Mouse (Mus musculus): ENCODE data around the gene Elmsan1. TPM values are rescaled to one million over a fixed set of nuclear protein-coding genes. Genes with fewer than 3 reads are reported as not detected.

The Elmsan1 gene
- polyA plus RNA-seq, 1 experiment from 2014 or later: 5.8 TPM

DNA sequence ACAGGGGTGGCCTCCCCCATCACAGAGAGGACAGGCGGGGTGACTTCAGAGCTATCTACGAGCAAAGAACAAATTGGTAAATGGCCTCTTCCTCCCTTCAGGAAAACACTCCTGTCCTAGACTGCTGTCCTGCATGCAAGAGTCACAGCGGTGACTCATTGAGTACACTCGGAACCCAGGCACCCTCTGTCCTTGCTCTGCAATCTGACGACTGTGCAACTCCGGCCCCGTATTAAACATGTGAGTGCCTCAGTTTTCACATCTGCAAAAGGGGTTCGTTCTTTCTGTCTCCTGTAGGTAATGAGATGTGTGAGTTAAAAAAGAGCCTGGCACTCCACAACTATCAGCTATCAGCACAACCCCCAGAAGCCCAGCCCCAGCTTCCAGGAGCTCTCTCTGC lies 58.2 kb downstream of the Elmsan1 start:
- no peak for ATAC-seq (replicated peaks; ENCODE audit: low FRiP score, low read depth)
- 94% methylated on average over 8 of the region's 8 CpGs for WGBS
- Histone ChIP-seq H3K9me3 (replicated peaks; ENCODE audit: low read length) (no peaks in the 10 kb centered on the region), H3K36me3 (ENCODE audit: insufficient read depth, low read length) (peaks cover 51% of the 10 kb centered on the region), H3K9ac (ENCODE audit: low read depth, low read length) (no peak overlapping the region), H3K27me3 (ENCODE audit: insufficient read depth, low read length) (no peaks in the 10 kb centered on the region), H3K27ac (no peak overlapping the region), H3K4me1 (replicated peaks; ENCODE audit: insufficient read depth, low read length) (no peaks in the 10 kb centered on the region; the same call in 1 of the 2 replicates), H3K4me2 (ENCODE audit: low read length) (no peak overlapping the region), H3K4me3 (replicated peaks; ENCODE audit: low read depth, low read length) (no peak overlapping the region)
- no peak for TF ChIP-seq CTCF (IDR thresholded peaks at IDR 0.05; ENCODE audit: low read depth)
- DNase-seq (ENCODE audit: low spot score): no peak

DNA sequence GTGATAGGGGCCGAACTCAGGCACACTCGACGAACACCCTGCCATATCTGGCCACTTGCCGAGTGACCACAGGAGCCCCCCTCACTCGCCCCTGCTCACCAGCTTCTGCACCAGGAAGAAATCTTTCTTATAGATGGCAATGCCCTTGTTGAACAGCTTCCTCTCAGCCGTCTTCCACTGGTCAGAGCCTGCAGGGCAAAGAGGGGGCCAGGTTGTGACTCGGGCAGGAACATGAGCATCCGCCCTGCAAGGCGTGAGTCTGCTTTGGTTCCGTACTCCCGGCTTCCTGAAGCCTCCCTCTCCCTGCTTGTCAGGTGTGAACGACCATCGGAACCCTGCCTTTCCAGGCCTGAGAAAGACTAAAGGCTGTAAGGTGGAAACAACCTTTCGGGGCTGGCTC lies 60.5 kb downstream of the Elmsan1 start:
- Histone ChIP-seq H3K9me3 (replicated peaks; ENCODE audit: low read length) (no peaks in the 10 kb centered on the region), H3K27ac (no peak overlapping the region), H3K4me1 (replicated peaks; ENCODE audit: insufficient read depth, low read length) (no peaks in the 10 kb centered on the region), H3K27me3 (ENCODE audit: insufficient read depth, low read length) (no peaks in the 10 kb centered on the region), H3K4me3 (replicated peaks; ENCODE audit: low read depth, low read length) (no peak overlapping the region), H3K36me3 (ENCODE audit: insufficient read depth, low read length) (peaks cover 55% of the 10 kb centered on the region), H3K9ac (ENCODE audit: low read depth, low read length) (no peak overlapping the region), H3K4me2 (ENCODE audit: low read length) (no peak overlapping the region)
- DNase-seq (ENCODE audit: low spot score): no peak
- no peak for ATAC-seq (replicated peaks; ENCODE audit: low FRiP score, low read depth)
- WGBS: 84% methylated on average over 14 of the region's 14 CpGs
- TF ChIP-seq CTCF (IDR thresholded peaks at IDR 0.05; ENCODE audit: low read depth): no peak

DNA sequence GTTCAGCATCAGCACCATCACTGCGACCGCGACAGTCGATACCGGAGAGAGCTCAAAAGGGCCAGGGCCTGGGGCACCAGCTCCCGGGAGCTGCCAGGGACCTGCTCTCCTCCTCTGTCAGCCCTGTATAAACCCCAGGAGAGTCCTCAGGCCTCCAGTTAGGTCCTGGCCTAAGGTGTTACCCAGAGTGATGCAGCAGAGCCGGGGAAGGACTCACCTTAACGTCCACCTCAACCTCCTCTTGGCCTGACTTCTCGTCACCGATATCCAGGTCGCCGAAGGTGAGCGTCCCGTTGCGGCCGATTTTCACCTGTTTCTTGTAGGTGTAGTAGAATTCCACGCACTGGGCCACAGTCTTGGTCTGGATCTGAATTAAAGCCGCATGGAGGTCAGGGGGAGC lies 62.5 kb downstream of the Elmsan1 start:
- 93% methylated on average over 18 of the region's 18 CpGs for WGBS

DNA sequence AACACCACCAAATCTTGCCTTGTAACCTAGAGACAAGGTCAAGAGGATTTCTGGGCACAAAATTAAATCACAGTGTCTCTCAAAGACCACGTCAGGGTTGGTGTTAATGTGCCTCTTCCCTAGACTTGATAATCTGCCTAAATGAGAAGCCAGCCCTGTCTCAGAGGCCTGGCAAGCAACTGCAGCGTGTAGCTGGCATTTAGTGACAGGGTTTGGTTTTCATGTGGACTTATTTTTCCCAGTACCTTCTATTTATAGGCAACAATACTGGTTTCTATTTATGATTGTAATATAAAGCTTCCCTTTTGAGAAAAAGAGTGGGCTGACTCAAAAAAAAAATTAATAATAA lies 63.2 kb downstream of the Elmsan1 start:
- 69% methylated on average over 2 of the region's 2 CpGs for WGBS
- H3K27ac ChIP-seq: no peak overlapping the region

More for the DNA sequence above, 62.5 kb downstream of the Elmsan1 start:
- DNase-seq (ENCODE audit: low spot score) (no peak), ATAC-seq (replicated peaks; ENCODE audit: low FRiP score, low read depth) (no peak)
- Histone ChIP-seq H3K9me3 (replicated peaks; ENCODE audit: low read length) (no peaks in the 10 kb centered on the region), H3K27ac (no peak overlapping the region), H3K27me3 (ENCODE audit: insufficient read depth, low read length) (no peaks in the 10 kb centered on the region), H3K4me1 (replicated peaks; ENCODE audit: insufficient read depth, low read length) (no peaks in the 10 kb centered on the region), H3K36me3 (ENCODE audit: insufficient read depth, low read length) (peaks cover 67% of the 10 kb centered on the region), H3K4me2 (ENCODE audit: low read length) (no peak overlapping the region), H3K4me3 (replicated peaks; ENCODE audit: low read depth, low read length) (no peak overlapping the region), H3K9ac (ENCODE audit: low read depth, low read length) (no peak overlapping the region)
- no peak for TF ChIP-seq CTCF (IDR thresholded peaks at IDR 0.05; ENCODE audit: low read depth)

DNA sequence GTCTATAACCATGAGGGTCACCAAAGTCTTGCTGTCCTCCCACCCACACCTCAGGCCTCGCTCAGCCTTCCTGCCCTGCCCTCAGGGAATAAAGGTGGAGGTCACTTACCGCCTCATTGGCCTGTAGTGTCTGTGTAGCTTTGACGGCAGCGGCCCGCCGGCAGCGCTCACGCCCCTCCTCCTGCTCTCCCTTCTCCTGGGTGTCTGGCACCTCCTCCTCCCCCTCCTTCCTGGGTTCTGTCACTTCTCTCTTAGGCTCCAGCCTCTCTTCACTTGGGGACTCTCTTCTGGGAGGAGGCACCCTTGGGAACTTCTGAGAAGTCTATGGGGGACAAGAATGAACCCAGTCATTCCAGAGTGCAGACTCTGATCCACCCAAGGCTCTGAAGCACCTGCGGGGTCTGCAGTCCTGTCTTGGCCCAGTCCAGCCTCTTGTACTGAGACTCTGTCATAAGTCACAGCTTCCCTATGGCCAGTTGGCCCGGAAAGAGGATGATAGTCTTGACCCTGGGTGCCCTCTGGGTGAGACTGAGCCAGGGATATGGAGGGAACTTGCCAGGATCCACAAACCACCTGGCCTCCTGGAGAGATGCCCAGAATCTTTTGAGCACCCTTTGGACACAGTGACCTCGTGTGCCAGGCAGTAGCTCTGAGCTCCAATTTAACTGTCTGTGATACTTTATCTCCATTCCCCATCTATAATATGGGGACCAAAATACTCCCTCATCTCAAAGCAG lies 63.7 kb downstream of the Elmsan1 start:
- WGBS: 36% methylated on average over 11 of the region's 11 CpGs

More for the DNA sequence above, 63.2 kb downstream of the Elmsan1 start:
- Histone ChIP-seq H3K4me1 (replicated peaks; ENCODE audit: insufficient read depth, low read length) (no peaks in the 10 kb centered on the region), H3K9me3 (replicated peaks; ENCODE audit: low read length) (no peaks in the 10 kb centered on the region), H3K4me2 (ENCODE audit: low read length) (no peak overlapping the region), H3K27me3 (ENCODE audit: insufficient read depth, low read length) (no peaks in the 10 kb centered on the region), H3K4me3 (replicated peaks; ENCODE audit: low read depth, low read length) (no peak overlapping the region), H3K9ac (ENCODE audit: low read depth, low read length) (no peak overlapping the region), H3K36me3 (ENCODE audit: insufficient read depth, low read length) (peaks cover 66% of the 10 kb centered on the region)
- ATAC-seq (replicated peaks; ENCODE audit: low FRiP score, low read depth) (no peak), DNase-seq (ENCODE audit: low spot score) (no peak)
- no peak for TF ChIP-seq CTCF (IDR thresholded peaks at IDR 0.05; ENCODE audit: low read depth)

DNA sequence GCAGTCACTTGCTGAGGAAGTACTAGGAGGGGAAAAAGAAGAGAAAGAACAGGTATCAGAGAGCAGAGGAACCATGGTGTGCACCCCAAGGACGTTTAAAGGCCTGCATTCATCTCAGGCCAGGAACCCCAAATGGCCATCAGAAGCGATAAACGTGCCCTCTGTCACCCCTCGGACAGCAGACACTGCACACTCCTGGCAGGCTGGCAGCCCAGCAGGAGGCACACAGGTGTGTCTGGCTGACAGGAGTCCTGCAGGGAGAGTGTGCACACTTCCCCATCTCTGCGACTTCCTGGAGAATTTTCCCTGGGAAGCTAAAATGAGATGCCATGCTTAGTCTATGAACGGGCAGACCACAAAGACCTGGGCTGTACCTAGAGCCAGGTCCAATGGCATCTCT lies 65.3 kb downstream of the Elmsan1 start:
- Histone ChIP-seq H3K4me3 (replicated peaks; ENCODE audit: low read depth, low read length) (no peak overlapping the region), H3K36me3 (ENCODE audit: insufficient read depth, low read length) (peaks cover 46% of the 10 kb centered on the region), H3K27ac (no peak overlapping the region), H3K27me3 (ENCODE audit: insufficient read depth, low read length) (no peaks in the 10 kb centered on the region), H3K9me3 (replicated peaks; ENCODE audit: low read length) (no peaks in the 10 kb centered on the region), H3K9ac (ENCODE audit: low read depth, low read length) (no peak overlapping the region), H3K4me1 (replicated peaks; ENCODE audit: insufficient read depth, low read length) (no peaks in the 10 kb centered on the region), H3K4me2 (ENCODE audit: low read length) (no peak overlapping the region)
- ATAC-seq (replicated peaks; ENCODE audit: low FRiP score, low read depth): no peak
- no peak for DNase-seq (ENCODE audit: low spot score)
- WGBS: 80% methylated on average over 6 of the region's 6 CpGs
- no peak for TF ChIP-seq CTCF (IDR thresholded peaks at IDR 0.05; ENCODE audit: low read depth)

More for the DNA sequence above, 63.7 kb downstream of the Elmsan1 start:
- Histone ChIP-seq H3K9ac (ENCODE audit: low read depth, low read length) (no peak overlapping the region), H3K4me2 (ENCODE audit: low read length) (no peak overlapping the region), H3K9me3 (replicated peaks; ENCODE audit: low read length) (no peaks in the 10 kb centered on the region), H3K4me1 (replicated peaks; ENCODE audit: insufficient read depth, low read length) (no peaks in the 10 kb centered on the region), H3K4me3 (replicated peaks; ENCODE audit: low read depth, low read length) (no peak overlapping the region), H3K36me3 (ENCODE audit: insufficient read depth, low read length) (peaks cover 60% of the 10 kb centered on the region), H3K27me3 (ENCODE audit: insufficient read depth, low read length) (no peaks in the 10 kb centered on the region), H3K27ac (no peak overlapping the region)
- TF ChIP-seq CTCF (IDR thresholded peaks at IDR 0.05; ENCODE audit: low read depth): no peak
- DNase-seq (ENCODE audit: low spot score): no peak
- ATAC-seq (replicated peaks; ENCODE audit: low FRiP score, low read depth): no peak
